Mouse (Mus musculus): ENCODE data around the gene Supt4a. TPM values are rescaled to one million over a fixed set of nuclear protein-coding genes. Genes with fewer than 3 reads are reported as not detected.
A peak's percentile ranks its signal among the peaks of the same experiment; 100 is the strongest.

Supt4a gene
- polyA plus RNA-seq, 1 experiment from 2014 or later = 143 TPM

- Histone ChIP-seq H3K4me3 (ENCODE audit: low read length) (no peak within 1 kb of the TSS), H3K9me3 (ENCODE audit: control insufficient read depth, low read length) (no peaks in the 10 kb centered on the region), H3K4me1 (replicated peaks; ENCODE audit: control insufficient read depth, insufficient read depth, low read length) (peaks cover 5% of the 10 kb centered on the region), H3K27ac (ENCODE audit: low read length) (no peak within 1 kb of the TSS), H3K9ac (ENCODE audit: low read length) (no peak within 1 kb of the TSS), H3K27me3 (ENCODE audit: control insufficient read depth, insufficient read depth, low read depth, low read length) (peaks cover 56% of the 10 kb centered on the region), H3K36me3 (ENCODE audit: control insufficient read depth, insufficient read depth, low read length) (no peaks in the 10 kb centered on the region), H3K4me2 (ENCODE audit: low read depth, low read length) (no peak within 1 kb of the TSS)
- ATAC-seq (ENCODE audit: low read depth) = no peak
- 10% methylated on average over 23 of the region's 23 CpGs for WGBS
Observed at GRCm38 (mm10) chr11:87760301-87761081, 23.1 kb downstream of the Supt4a start, which contains the start of gene Tspoap1. TSS of gene Tspoap1 (plus strand) at chr11:87760541.

- no peaks in the 10 kb centered on the region for H3K9me3 ChIP-seq (ENCODE audit: control insufficient read depth, low read length)
- ATAC-seq (ENCODE audit: low read depth) = no peak
- peaks cover 64% of the 10 kb centered on the region for H3K27me3 ChIP-seq (ENCODE audit: control insufficient read depth, insufficient read depth, low read depth, low read length)
- H3K36me3 ChIP-seq (ENCODE audit: control insufficient read depth, insufficient read depth, low read length) = no peaks in the 10 kb centered on the region
- H3K4me2 ChIP-seq (ENCODE audit: low read depth, low read length) = no peak overlapping the region
- H3K4me1 ChIP-seq (replicated peaks; ENCODE audit: control insufficient read depth, insufficient read depth, low read length) = peaks cover 5% of the 10 kb centered on the region
- WGBS = 58% methylated on average over 11 of the region's 11 CpGs
- no peak overlapping the region for H3K27ac ChIP-seq (ENCODE audit: low read length)
- H3K4me3 ChIP-seq (ENCODE audit: low read length) = no peak overlapping the region
- H3K9ac ChIP-seq (ENCODE audit: low read length) = no peak overlapping the region
Observed at GRCm38 (mm10) chr11:87761181-87761721, 23.9 kb downstream of the Supt4a start.

- no peaks in the 10 kb centered on the region for H3K36me3 ChIP-seq (ENCODE audit: control insufficient read depth, insufficient read depth, low read length)
- H3K4me1 ChIP-seq (replicated peaks; ENCODE audit: control insufficient read depth, insufficient read depth, low read length) = peaks cover 5% of the 10 kb centered on the region
- H3K27me3 ChIP-seq (ENCODE audit: control insufficient read depth, insufficient read depth, low read depth, low read length) = peaks cover 66% of the 10 kb centered on the region
- H3K9me3 ChIP-seq (ENCODE audit: control insufficient read depth, low read length) = no peaks in the 10 kb centered on the region
- WGBS = 68% methylated on average over 14 of the region's 14 CpGs
- H3K27ac ChIP-seq (ENCODE audit: low read length) = no peak overlapping the region
- H3K4me3 ChIP-seq (ENCODE audit: low read length) = no peak overlapping the region
- H3K9ac ChIP-seq (ENCODE audit: low read length) = no peak overlapping the region
- no peak overlapping the region for H3K4me2 ChIP-seq (ENCODE audit: low read depth, low read length)
- no peak for ATAC-seq (ENCODE audit: low read depth)
Observed at GRCm38 (mm10) chr11:87761806-87762701, 24.7 kb downstream of the Supt4a start.

GRCm38 (mm10) chr11:87762702-87763385 lies 25.5 kb downstream of the Supt4a start:
- Histone ChIP-seq H3K27me3 (ENCODE audit: control insufficient read depth, insufficient read depth, low read depth, low read length) (peaks cover 66% of the 10 kb centered on the region), H3K4me2 (ENCODE audit: low read depth, low read length) (peak overlapping the region; percentile 69; the same call in 1 of the 2 replicates), H3K36me3 (ENCODE audit: control insufficient read depth, insufficient read depth, low read length) (no peaks in the 10 kb centered on the region), H3K9ac (ENCODE audit: low read length) (no peak overlapping the region), H3K4me3 (ENCODE audit: low read length) (no peak overlapping the region), H3K9me3 (ENCODE audit: control insufficient read depth, low read length) (no peaks in the 10 kb centered on the region), H3K27ac (ENCODE audit: low read length) (no peak overlapping the region), H3K4me1 (replicated peaks; ENCODE audit: control insufficient read depth, insufficient read depth, low read length) (peaks cover 5% of the 10 kb centered on the region)
- ATAC-seq (ENCODE audit: low read depth) = no peak
- 40% methylated on average over 12 of the region's 12 CpGs for WGBS

- WGBS = 4% methylated on average over 17 of the region's 17 CpGs
- Histone ChIP-seq H3K36me3 (ENCODE audit: control insufficient read depth, insufficient read depth, low read length) (no peaks in the 10 kb centered on the region), H3K4me3 (ENCODE audit: low read length) (peak overlapping the region; percentile 46), H3K27ac (ENCODE audit: low read length) (no peak overlapping the region), H3K9ac (ENCODE audit: low read length) (peak overlapping the region; percentile 67), H3K4me2 (ENCODE audit: low read depth, low read length) (peak overlapping the region; percentile 69), H3K9me3 (ENCODE audit: control insufficient read depth, low read length) (no peaks in the 10 kb centered on the region), H3K4me1 (replicated peaks; ENCODE audit: control insufficient read depth, insufficient read depth, low read length) (peaks cover 5% of the 10 kb centered on the region), H3K27me3 (ENCODE audit: control insufficient read depth, insufficient read depth, low read depth, low read length) (peaks cover 66% of the 10 kb centered on the region)
- peak; percentile 48; the same call in 1 of the 2 replicates for ATAC-seq (ENCODE audit: low read depth)
Observed at GRCm38 (mm10) chr11:87763511-87763987, 26.2 kb downstream of the Supt4a start.

GRCm38 (mm10) chr11:87763988-87764876 lies 26.9 kb downstream of the Supt4a start:
- peak overlapping the region; percentile 67 for H3K9ac ChIP-seq (ENCODE audit: low read length)
- peak overlapping the region; percentile 46 for H3K4me3 ChIP-seq (ENCODE audit: low read length)
- peak overlapping the region; percentile 69 for H3K4me2 ChIP-seq (ENCODE audit: low read depth, low read length)
- peak; percentile 60 for ATAC-seq (ENCODE audit: low read depth)
- no peak overlapping the region for H3K27ac ChIP-seq (ENCODE audit: low read length)
- H3K9me3 ChIP-seq (ENCODE audit: control insufficient read depth, low read length) = no peaks in the 10 kb centered on the region
- no peaks in the 10 kb centered on the region for H3K36me3 ChIP-seq (ENCODE audit: control insufficient read depth, insufficient read depth, low read length)
- H3K4me1 ChIP-seq (replicated peaks; ENCODE audit: control insufficient read depth, insufficient read depth, low read length) = peaks cover 5% of the 10 kb centered on the region
- H3K27me3 ChIP-seq (ENCODE audit: control insufficient read depth, insufficient read depth, low read depth, low read length) = peaks cover 66% of the 10 kb centered on the region
- under 1% methylated on average over 65 of the region's 65 CpGs for WGBS

GRCm38 (mm10) chr11:87768745-87769144 lies 31.4 kb downstream of the Supt4a start:
- WGBS = 73% methylated on average over 4 of the region's 4 CpGs
- Histone ChIP-seq H3K36me3 (ENCODE audit: control insufficient read depth, insufficient read depth, low read length) (no peaks in the 10 kb centered on the region), H3K9me3 (ENCODE audit: control insufficient read depth, low read length) (no peaks in the 10 kb centered on the region), H3K27me3 (ENCODE audit: control insufficient read depth, insufficient read depth, low read depth, low read length) (peaks cover 27% of the 10 kb centered on the region), H3K4me2 (ENCODE audit: low read depth, low read length) (no peak overlapping the region), H3K4me1 (replicated peaks; ENCODE audit: control insufficient read depth, insufficient read depth, low read length) (peaks cover 1% of the 10 kb centered on the region; the same call in 1 of the 2 replicates), H3K27ac (ENCODE audit: low read length) (no peak overlapping the region), H3K4me3 (ENCODE audit: low read length) (no peak overlapping the region), H3K9ac (ENCODE audit: low read length) (no peak overlapping the region)
- no peak for ATAC-seq (ENCODE audit: low read depth)

- no peak overlapping the region for H3K27ac ChIP-seq (ENCODE audit: low read length)
- H3K4me2 ChIP-seq (ENCODE audit: low read depth, low read length) = no peak overlapping the region
- H3K4me3 ChIP-seq (ENCODE audit: low read length) = no peak overlapping the region
- peaks cover 4% of the 10 kb centered on the region for H3K27me3 ChIP-seq (ENCODE audit: control insufficient read depth, insufficient read depth, low read depth, low read length)
- 50% methylated on average over 3 of the region's 3 CpGs for WGBS
- H3K4me1 ChIP-seq (replicated peaks; ENCODE audit: control insufficient read depth, insufficient read depth, low read length) = no peaks in the 10 kb centered on the region
- no peaks in the 10 kb centered on the region for H3K9me3 ChIP-seq (ENCODE audit: control insufficient read depth, low read length)
- no peaks in the 10 kb centered on the region for H3K36me3 ChIP-seq (ENCODE audit: control insufficient read depth, insufficient read depth, low read length)
- no peak for ATAC-seq (ENCODE audit: low read depth)
- H3K9ac ChIP-seq (ENCODE audit: low read length) = no peak overlapping the region
Observed at GRCm38 (mm10) chr11:87770989-87771388, 33.6 kb downstream of the Supt4a start.

All from lung, embryonic 16.5 days (tissue).